Mouse (Mus musculus): ENCODE measurements around the gene Adtrp.

DNA sequence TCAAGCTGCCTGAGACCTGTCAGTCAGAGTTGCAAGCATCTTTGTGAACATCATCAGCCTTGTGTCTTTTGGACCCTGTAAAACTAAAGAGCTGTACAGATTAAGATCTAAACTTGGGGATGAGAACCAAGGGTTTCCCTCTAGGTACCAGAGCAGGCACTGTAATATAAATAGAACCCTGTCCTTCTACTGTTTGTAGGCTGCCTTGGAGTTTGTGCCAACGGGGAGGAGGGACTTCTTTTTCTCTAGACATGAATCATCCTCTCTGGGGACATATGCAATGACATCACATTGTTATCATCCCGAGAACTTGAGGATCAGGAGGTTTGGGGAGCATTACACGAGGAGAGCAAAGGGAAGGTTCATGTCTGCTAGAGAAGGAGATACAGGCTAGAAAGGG is 24.4 kb downstream of the Adtrp start:
- TF ChIP-seq CTCF (IDR thresholded peaks at IDR 0.05; ENCODE audit: low read depth): no peak
- TF ChIP-seq EP300 (optimal IDR thresholded peaks at IDR 0.05): no peak
